Mouse (Mus musculus) liver, embryonic 14.5 days (tissue): ENCODE data around the gene Pknox1. TPM values are rescaled to one million over a fixed set of nuclear protein-coding genes. Genes with fewer than 3 reads are reported as not detected.

ENCODE experiments used
- ATAC-seq: fragments of 200-750 bp; cut with Nextera tagmentation; 2 replicates; pipeline ENCODE4 v1.8.0; 2017; ENCODE audit warnings: moderate number of reproducible peaks, mild to moderate bottlenecking, moderate library complexity; ENCODE audit not compliant: insufficient read depth
- DNase-seq, 3 experiments: peaks; one replicate each; pipeline ENCODE4 v3.0.0-alpha.2; 2012 to 2013; ENCODE audit warnings: low read depth in 3 of 3, low spot score in 3 of 3
- H3K27ac ChIP-seq: fragments of 300-500 bp; sonication (generic); 2 replicates; pipeline ENCODE4 v1.5.1; 2014; ENCODE audit warnings: moderate library complexity, mild to moderate bottlenecking, control low read depth, inconsistent platforms
- H3K27me3 ChIP-seq: fragments of 300-500 bp; sonication (generic); 2 replicates; pipeline ENCODE4 v1.6.1; 2014; ENCODE audit warnings: mild to moderate bottlenecking, low read length, moderate library complexity; ENCODE audit not compliant: control insufficient read depth, insufficient read depth
- H3K36me3 ChIP-seq: fragments of 300-500 bp; sonication (generic); replicated peaks from 2 replicates; pipeline ENCODE4 v1.6.1; 2014; ENCODE audit warnings: low read depth; ENCODE audit not compliant: control insufficient read depth, insufficient read depth
- H3K4me1 ChIP-seq, 2 experiments: fragments of 200-500 bp in 1 of 2; fragments of 300-500 bp in 1 of 2; sonication (generic) in 1 of 2; replicated peaks; 2 replicates each; pipeline ENCODE4 v1.6.1; 2012 to 2014; ENCODE audit warnings: antibody characterized with exemption in 1 of 2, inconsistent platforms in 1 of 2, low read length in 1 of 2; ENCODE audit not compliant: control insufficient read depth in 2 of 2, insufficient read depth in 2 of 2
- H3K4me2 ChIP-seq: fragments of 300-500 bp; sonication (generic); 2 replicates; pipeline ENCODE4 v1.6.1; 2014; ENCODE audit warnings: low read depth, mild to moderate bottlenecking, control low read depth, moderate library complexity
- H3K4me3 ChIP-seq, 2 experiments: fragments of 200-500 bp in 1 of 2; fragments of 300-500 bp in 1 of 2; sonication (generic) in 1 of 2; 2 replicates each; pipeline ENCODE4 v1.5.1; 2012 to 2014; ENCODE audit warnings: low read depth in 2 of 2, low read length in 2 of 2, mild to moderate bottlenecking in 2 of 2, control low read depth in 1 of 2, inconsistent platforms in 1 of 2, moderate library complexity in 1 of 2; ENCODE audit not compliant: insufficient read depth in 1 of 2
- H3K9ac ChIP-seq: fragments of 300-500 bp; sonication (generic); replicated peaks from 2 replicates; pipeline ENCODE4 v1.6.1; 2014; ENCODE audit warnings: mild to moderate bottlenecking, control low read depth, moderate library complexity
- H3K9me3 ChIP-seq: fragments of 300-500 bp; sonication (generic); 2 replicates; pipeline ENCODE4 v1.6.1; 2016; ENCODE audit warnings: low read length, mixed read lengths; ENCODE audit not compliant: control insufficient read depth
- CTCF ChIP-seq: IDR thresholded peaks from 2 replicates; pipeline ENCODE4 v1.5.1; 2016; ENCODE audit warnings: antibody characterized with exemption, low read depth, control low read depth
- EP300 ChIP-seq: IDR thresholded peaks from 2 replicates; pipeline ENCODE4 v1.6.1; 2016; ENCODE audit warnings: antibody characterized with exemption, low read depth
- WGBS: fragments of 180-500 bp; shearing (Covaris S2); extraction: QIAGEN DNeasy Blood & Tissue Kit; methylation state at CpG from one replicate; pipeline ENCODE4 v1.1.7; 2014; ENCODE audit not compliant: insufficient replicate concordance; 5-methylcytosine and 5-hydroxymethylcytosine counted together
- polyA plus RNA-seq, 2 experiments: library from polyadenylated mRNA; depleted of rRNA in 1 of 2; stranded (reverse) in 1 of 2; unstranded in 1 of 2; fragments of >200 nt; fragmentation: Nextera tagmentation in 1 of 2; extraction: Ambion mirVana in 1 of 2; gene quantifications; 2 replicates each; pipeline versions ENCODE4 v1.2.1 to v1.2.3; 2012 to 2014

The Pknox1 gene
- polyA plus RNA-seq, 2 experiments, result 7.0 to 10.6 TPM

DNA sequence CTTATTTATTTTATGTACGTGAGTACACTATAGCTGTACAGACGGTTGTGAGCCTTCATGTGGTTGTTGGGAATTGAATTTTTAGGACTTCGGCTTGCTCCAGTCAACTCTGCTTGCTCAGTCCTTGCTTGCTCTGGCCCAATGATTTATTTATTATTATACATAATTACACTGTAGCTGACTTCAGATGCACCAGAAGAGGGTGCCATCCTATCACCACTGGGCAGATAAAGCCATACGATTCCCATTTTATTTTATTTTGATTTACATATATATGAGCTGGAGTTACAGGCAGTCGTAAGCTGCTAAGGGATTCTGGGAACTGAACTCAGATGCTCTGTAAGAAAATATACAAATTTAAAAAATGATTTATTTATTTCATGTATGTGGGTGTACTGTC is 7.2 kb downstream of the Pknox1 start:
- Histone ChIP-seq H3K4me1 (peaks cover under 1 to 4% of the 10 kb centered on the region in 2 experiments; a peak in 3 of 4 replicates), H3K9me3 (no peaks in the 10 kb centered on the region), H3K27me3 (no peaks in the 10 kb centered on the region), H3K4me3 (no peak overlapping the region), H3K27ac (no peak overlapping the region), H3K4me2 (no peak overlapping the region), H3K36me3 (no peaks in the 10 kb centered on the region; the same call in 1 of the 2 replicates), H3K9ac (no peak overlapping the region)
- ATAC-seq, result no peak
- WGBS, result 79% methylated on average over 5 of the region's 5 CpGs
- DNase-seq, result no peak
- TF ChIP-seq EP300, result no peak
- no peak for TF ChIP-seq CTCF

GRCm38 (mm10) chr17:31574662-31575061 is 10.1 kb downstream of the Pknox1 start:
- no peak for DNase-seq
- Histone ChIP-seq H3K27ac (no peak overlapping the region), H3K27me3 (no peaks in the 10 kb centered on the region), H3K4me2 (no peak overlapping the region), H3K9me3 (no peaks in the 10 kb centered on the region), H3K9ac (no peak overlapping the region), H3K4me3 (no peak overlapping the region), H3K36me3 (no peaks in the 10 kb centered on the region), H3K4me1 (no peaks in the 10 kb centered on the region)
- ATAC-seq, result no peak
- TF ChIP-seq CTCF, result no peak
- TF ChIP-seq EP300, result no peak
- 55% methylated on average over 7 of the region's 7 CpGs for WGBS

DNA sequence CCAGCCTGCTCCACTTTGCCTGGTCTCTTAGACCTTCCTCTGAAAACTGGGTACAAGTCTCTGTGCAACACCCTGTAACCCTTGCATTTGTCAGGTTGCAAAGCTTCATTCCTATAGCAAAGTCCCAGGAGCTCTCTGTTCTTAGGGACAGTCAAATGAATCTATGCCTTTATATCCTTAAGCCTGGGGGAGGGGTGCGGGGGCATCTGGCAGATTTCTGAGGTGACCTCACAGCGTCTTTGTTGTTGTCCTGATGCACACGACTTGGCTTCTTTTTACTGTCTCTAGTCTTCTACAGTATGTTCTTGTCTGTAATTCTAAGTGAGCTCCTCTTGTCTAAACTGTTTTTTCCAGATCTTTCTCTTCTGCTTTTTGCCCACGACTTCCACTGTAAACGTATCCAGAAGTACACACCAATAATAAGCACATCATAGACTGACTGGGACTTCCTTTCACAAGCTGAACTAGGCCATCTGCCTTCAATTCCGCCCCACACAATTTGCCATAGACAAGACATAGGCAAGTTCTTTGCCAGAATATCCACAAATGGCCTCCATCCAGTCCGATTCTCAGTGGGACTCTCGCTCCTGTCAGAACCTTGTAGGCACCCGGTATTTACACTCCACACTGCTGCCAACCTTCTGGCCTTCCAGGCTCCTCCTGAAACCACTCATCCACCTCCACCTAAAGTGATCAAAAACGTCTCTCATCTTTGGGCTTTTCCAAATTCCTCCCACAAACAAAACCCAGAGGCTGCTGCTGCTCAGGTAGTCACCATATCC is 12.1 kb downstream of the Pknox1 start:
- 61% methylated on average over 10 of the region's 10 CpGs for WGBS
- DNase-seq (no peak), ATAC-seq (no peak)
- no peaks in the 10 kb centered on the region for H3K36me3 ChIP-seq
- no peak overlapping the region for H3K4me2 ChIP-seq
- no peaks in the 10 kb centered on the region for H3K27me3 ChIP-seq
- no peaks in the 10 kb centered on the region for H3K4me1 ChIP-seq
- TF ChIP-seq EP300, result no peak
- no peak for TF ChIP-seq CTCF
- no peak overlapping the region for H3K9ac ChIP-seq
- H3K4me3 ChIP-seq, result no peak overlapping the region
- no peaks in the 10 kb centered on the region for H3K9me3 ChIP-seq
- H3K27ac ChIP-seq, result no peak overlapping the region

GRCm38 (mm10) chr17:31580344-31580743 is 15.8 kb downstream of the Pknox1 start:
- DNase-seq, result no peak
- Histone ChIP-seq H3K4me2 (no peak overlapping the region), H3K27ac (no peak overlapping the region), H3K4me3 (no peak overlapping the region), H3K9me3 (no peaks in the 10 kb centered on the region), H3K4me1 (no peaks in the 10 kb centered on the region), H3K36me3 (no peaks in the 10 kb centered on the region), H3K27me3 (no peaks in the 10 kb centered on the region), H3K9ac (no peak overlapping the region)
- ATAC-seq, result no peak
- TF ChIP-seq EP300 (no peak), CTCF (no peak)
- 65% methylated on average over 3 of the region's 3 CpGs for WGBS

- peaks cover 0 to 2% of the 10 kb centered on the region in 2 experiments; a peak in 2 of 4 replicates for H3K4me1 ChIP-seq
- no peak overlapping the region for H3K4me2 ChIP-seq
- no peak overlapping the region for H3K27ac ChIP-seq
- TF ChIP-seq CTCF (no peak), EP300 (no peak)
- 79% methylated on average over 3 of the region's 3 CpGs for WGBS
- DNase-seq, result no peak
- no peaks in the 10 kb centered on the region for H3K36me3 ChIP-seq
- no peaks in the 10 kb centered on the region for H3K27me3 ChIP-seq
- H3K9ac ChIP-seq, result no peak overlapping the region
- no peaks in the 10 kb centered on the region for H3K9me3 ChIP-seq
- ATAC-seq, result no peak
- no peak overlapping the region for H3K4me3 ChIP-seq
Measured at GRCm38 (mm10) chr17:31583185-31583584, 18.7 kb downstream of the Pknox1 start.
